Comparison of ENCODE assay signal across 9 mouse cellular contexts in the genomic region with DNA sequence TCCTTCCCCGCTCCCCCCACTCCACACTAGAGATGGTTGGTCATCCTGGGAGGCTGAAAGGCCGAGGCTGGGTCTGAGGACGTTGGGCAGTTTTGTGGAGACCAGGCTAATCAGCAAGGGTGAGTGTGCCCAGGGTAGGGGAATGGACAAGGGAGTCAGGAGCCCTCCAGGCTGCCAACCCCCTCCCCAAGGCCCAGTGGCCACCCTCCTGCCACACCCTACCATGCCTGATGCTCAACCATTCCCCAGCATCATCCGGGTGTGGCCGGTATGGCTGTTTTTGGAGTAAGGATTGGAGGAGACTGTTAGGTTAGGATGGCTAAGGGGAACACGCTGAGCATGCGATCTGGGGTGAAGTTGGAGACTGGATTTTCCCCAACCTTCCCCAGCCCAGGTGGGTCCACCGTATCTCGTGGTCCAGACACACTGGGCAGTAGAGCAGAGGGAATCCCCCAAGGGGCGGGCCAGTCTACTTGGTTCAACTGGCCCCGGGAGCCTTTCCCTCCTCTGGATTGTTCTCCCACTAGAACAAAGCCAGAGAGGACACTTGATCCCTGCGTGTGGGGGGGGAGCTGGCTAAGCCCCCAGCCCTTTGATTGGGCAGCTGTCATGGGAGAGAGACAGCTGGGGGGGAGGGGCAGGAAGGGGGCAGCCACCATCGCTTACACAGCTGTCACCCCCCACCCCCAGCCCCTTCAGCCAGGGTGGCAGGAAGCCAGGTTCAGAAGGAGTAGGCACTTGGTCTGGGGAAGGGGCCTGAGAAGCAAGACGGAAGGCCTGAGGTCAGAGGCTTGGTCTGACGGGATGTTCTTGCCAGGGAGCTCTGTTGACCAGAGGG. TPM values are rescaled to one million over a fixed set of nuclear protein-coding genes. Genes with fewer than 3 reads are reported as not detected.
DNase-seq lines count a peak whose midpoint lies in the region; ATAC-seq lines count a peak whose summit lies in the region.
"Had no signal": no experiment of that assay in that cellular context is flagged by ENCODE, and none has a peak within 500 bp of the region (broad histone marks: within the 10 kb centered on the region; RNA-seq: fewer than 3 reads in every experiment).

No protein-coding gene starts in this region.

- 61% methylated on average over 15 of the region's 15 CpGs for WGBS in liver, embryonic 12.5 days (ENCODE audit: insufficient replicate concordance)
- 32% methylated on average over 15 of the region's 15 CpGs for WGBS in embryonic facial prominence, embryonic 12.5 days
- 25% methylated on average over 15 of the region's 15 CpGs for WGBS in hindbrain, embryonic 16.5 days
- 30% methylated on average over 15 of the region's 15 CpGs for WGBS in neural tube, embryonic 15.5 days

- DNase-seq in liver, result peak; percentile 41
- DNase-seq in right cerebral cortex, adult 18-20 months, result no peak
- DNase-seq in lung, postnatal 4 days, result no peak
- DNase-seq: liver, embryonic 13.5 days had no signal

- H3K27ac ChIP-seq in liver, embryonic 12.5 days, result no peak overlapping the region
- H3K27ac ChIP-seq in embryonic facial prominence, embryonic 12.5 days, result peak overlapping the region; percentile 96
- peak overlapping the region; percentile 62 for H3K27ac ChIP-seq in hindbrain, embryonic 16.5 days (ENCODE audit: low read depth, low read length)
- peak overlapping the region; percentile 90 for H3K27ac ChIP-seq in neural tube, embryonic 15.5 days (replicated peaks)
- H3K27ac ChIP-seq: liver, embryonic 13.5 days had no signal

- H3K27me3 ChIP-seq in liver, embryonic 12.5 days (replicated peaks), result peaks cover 37% of the 10 kb centered on the region
- no peaks in the 10 kb centered on the region for H3K27me3 ChIP-seq in embryonic facial prominence, embryonic 12.5 days
- H3K27me3 ChIP-seq in hindbrain, embryonic 16.5 days (replicated peaks; ENCODE audit: control insufficient read depth, insufficient read depth, low read length), result no peaks in the 10 kb centered on the region
- H3K27me3 ChIP-seq in neural tube, embryonic 15.5 days (replicated peaks), result no peaks in the 10 kb centered on the region

- no peak overlapping the region; the same call in 1 of the 2 replicates for H3K4me2 ChIP-seq in liver, embryonic 12.5 days
- peak overlapping the region; percentile 98 for H3K4me2 ChIP-seq in embryonic facial prominence, embryonic 12.5 days (replicated peaks)
- peak overlapping the region; percentile 62 for H3K4me2 ChIP-seq in hindbrain, embryonic 16.5 days (ENCODE audit: low read length)
- H3K4me2 ChIP-seq in neural tube, embryonic 15.5 days, result peak overlapping the region; percentile 87

- peaks cover 15% of the 10 kb centered on the region for H3K36me3 ChIP-seq in liver, embryonic 12.5 days
- H3K36me3 ChIP-seq in embryonic facial prominence, embryonic 12.5 days, result peaks cover 22% of the 10 kb centered on the region
- peaks cover 7% of the 10 kb centered on the region; the same call in 1 of the 2 replicates for H3K36me3 ChIP-seq in hindbrain, embryonic 16.5 days (ENCODE audit: control insufficient read depth, insufficient read depth, low read length)
- peaks cover 12% of the 10 kb centered on the region for H3K36me3 ChIP-seq in neural tube, embryonic 15.5 days

- peaks cover 57% of the 10 kb centered on the region for H3K4me1 ChIP-seq in liver, embryonic 12.5 days
- peaks cover 67% of the 10 kb centered on the region for H3K4me1 ChIP-seq in embryonic facial prominence, embryonic 12.5 days
- H3K4me1 ChIP-seq in hindbrain, embryonic 16.5 days (ENCODE audit: control insufficient read depth, insufficient read depth, low read depth, low read length), result peaks cover 50% of the 10 kb centered on the region
- H3K4me1 ChIP-seq in neural tube, embryonic 15.5 days, result peaks cover 67% of the 10 kb centered on the region

- no peak overlapping the region for H3K4me3 ChIP-seq in liver, embryonic 12.5 days
- peak overlapping the region; percentile 80 for H3K4me3 ChIP-seq in embryonic facial prominence, embryonic 12.5 days
- peak overlapping the region; percentile 73 for H3K4me3 ChIP-seq in hindbrain, embryonic 16.5 days (ENCODE audit: low read length)
- H3K4me3 ChIP-seq in neural tube, embryonic 15.5 days (replicated peaks), result peak overlapping the region; percentile 64
- H3K4me3 ChIP-seq: liver, embryonic 13.5 days had no signal

- no peak overlapping the region for H3K9ac ChIP-seq in liver, embryonic 12.5 days
- H3K9ac ChIP-seq in embryonic facial prominence, embryonic 12.5 days, result peak overlapping the region; percentile 86
- H3K9ac ChIP-seq in hindbrain, embryonic 16.5 days (ENCODE audit: low read depth, low read length), result peak overlapping the region; percentile 93
- peak overlapping the region; percentile 73 for H3K9ac ChIP-seq in neural tube, embryonic 15.5 days (replicated peaks)
- H3K9ac ChIP-seq: liver, embryonic 13.5 days had no signal

- no peak for ATAC-seq in liver, embryonic 12.5 days
- 0 out of 2 replicates have a peak, but pooled peaks have one; percentile 2 for ATAC-seq in embryonic facial prominence, embryonic 12.5 days (ENCODE audit: insufficient number of reproducible peaks, insufficient read depth, low FRiP score, low TSS enrichment)
- no peak for ATAC-seq in hindbrain, embryonic 16.5 days
- no peak for ATAC-seq in neural tube, embryonic 15.5 days (ENCODE audit: low FRiP score)
- no peak for ATAC-seq in erythroid progenitor cell, adult 5-6 weeks (replicated peaks; ENCODE audit: low FRiP score, poor library complexity, severe bottlenecking)

- H3K9me3 ChIP-seq in liver, embryonic 12.5 days (replicated peaks), result no peaks in the 10 kb centered on the region
- H3K9me3 ChIP-seq in embryonic facial prominence, embryonic 12.5 days, result no peaks in the 10 kb centered on the region
- no peaks in the 10 kb centered on the region for H3K9me3 ChIP-seq in hindbrain, embryonic 16.5 days (ENCODE audit: control insufficient read depth, low read length)
- no peaks in the 10 kb centered on the region for H3K9me3 ChIP-seq in neural tube, embryonic 15.5 days (replicated peaks)
- H3K9me3 ChIP-seq: liver, embryonic 13.5 days had no signal

RNA-seq across cellular contexts. Expression of a gene that starts 3.5 kb away (rescaled TPM):
- 27.3 and 30.9 TPM in 2 replicates for polyA plus RNA-seq in liver, embryonic 12.5 days (2016; fragmentation: Nextera tagmentation; extraction: Ambion mirVana)
- 213 and 222 TPM in 2 replicates for polyA plus RNA-seq in embryonic facial prominence, embryonic 12.5 days (2016; fragmentation: Nextera tagmentation; extraction: Ambion mirVana)
- polyA plus RNA-seq in hindbrain, embryonic 16.5 days (2015; fragmentation: Nextera tagmentation; extraction: Ambion mirVana), result 228 and 235 TPM in 2 replicates
- polyA plus RNA-seq in neural tube, embryonic 15.5 days (2015; fragmentation: Nextera tagmentation; extraction: Ambion mirVana), result 185 and 222 TPM in 2 replicates
- 9.2 TPM in 1 of 2 replicates, not detected in the other for total RNA-seq in erythroid progenitor cell, adult 5-6 weeks (2015; ENCODE audit: low replicate concordance)
- not detected in 2 replicates for total RNA-seq in erythroid progenitor cell, adult 5-6 weeks (2017; ENCODE audit: low replicate concordance)

RNA-seq across cellular contexts. Expression of a gene that starts 9.1 kb away (rescaled TPM):
- polyA plus RNA-seq in liver, embryonic 12.5 days (2016; fragmentation: Nextera tagmentation; extraction: Ambion mirVana), result 29.1 and 31.6 TPM in 2 replicates
- polyA plus RNA-seq in embryonic facial prominence, embryonic 12.5 days (2016; fragmentation: Nextera tagmentation; extraction: Ambion mirVana), result 58.5 and 61.3 TPM in 2 replicates
- 83.8 and 87.8 TPM in 2 replicates for polyA plus RNA-seq in hindbrain, embryonic 16.5 days (2015; fragmentation: Nextera tagmentation; extraction: Ambion mirVana)
- polyA plus RNA-seq in neural tube, embryonic 15.5 days (2015; fragmentation: Nextera tagmentation; extraction: Ambion mirVana), result 73.2 and 77.0 TPM in 2 replicates
- total RNA-seq in erythroid progenitor cell, adult 5-6 weeks (2015; ENCODE audit: low replicate concordance), result 3.2 and 3.4 TPM in 2 replicates
- 0.77 and 2.0 TPM in 2 replicates for total RNA-seq in erythroid progenitor cell, adult 5-6 weeks (2017; ENCODE audit: low replicate concordance)

RNA-seq across cellular contexts. Expression of a gene that starts 9.2 kb away (rescaled TPM):
- polyA plus RNA-seq in liver, embryonic 12.5 days (2016; fragmentation: Nextera tagmentation; extraction: Ambion mirVana), result 0.10 and 0.19 TPM in 2 replicates
- polyA plus RNA-seq in embryonic facial prominence, embryonic 12.5 days (2016; fragmentation: Nextera tagmentation; extraction: Ambion mirVana), result 0.62 and 0.70 TPM in 2 replicates
- 1.3 and 1.4 TPM in 2 replicates for polyA plus RNA-seq in hindbrain, embryonic 16.5 days (2015; fragmentation: Nextera tagmentation; extraction: Ambion mirVana)
- 1.1 and 1.4 TPM in 2 replicates for polyA plus RNA-seq in neural tube, embryonic 15.5 days (2015; fragmentation: Nextera tagmentation; extraction: Ambion mirVana)
- not detected in 2 replicates for total RNA-seq in erythroid progenitor cell, adult 5-6 weeks (2015; ENCODE audit: low replicate concordance)
- not detected in 2 replicates for total RNA-seq in erythroid progenitor cell, adult 5-6 weeks (2017; ENCODE audit: low replicate concordance)
- polyA plus RNA-seq: liver, embryonic 13.5 days had no signal

RNA-seq across cellular contexts. Expression of a gene that starts 9.3 kb away (rescaled TPM):
- 14.5 and 15.2 TPM in 2 replicates for polyA plus RNA-seq in liver, embryonic 12.5 days (2016; fragmentation: Nextera tagmentation; extraction: Ambion mirVana)
- 12.5 and 14.0 TPM in 2 replicates for polyA plus RNA-seq in embryonic facial prominence, embryonic 12.5 days (2016; fragmentation: Nextera tagmentation; extraction: Ambion mirVana)
- 12.1 and 13.2 TPM in 2 replicates for polyA plus RNA-seq in hindbrain, embryonic 16.5 days (2015; fragmentation: Nextera tagmentation; extraction: Ambion mirVana)
- polyA plus RNA-seq in neural tube, embryonic 15.5 days (2015; fragmentation: Nextera tagmentation; extraction: Ambion mirVana), result 10.0 and 13.6 TPM in 2 replicates
- total RNA-seq in erythroid progenitor cell, adult 5-6 weeks (2015; ENCODE audit: low replicate concordance), result 1.3 TPM in 1 of 2 replicates, not detected in the other
- 0.91 TPM in 1 of 2 replicates, not detected in the other for total RNA-seq in erythroid progenitor cell, adult 5-6 weeks (2017; ENCODE audit: low replicate concordance)

RNA-seq across cellular contexts. Expression of a gene that starts 18.4 kb away (rescaled TPM):
- 34.0 and 35.2 TPM in 2 replicates for polyA plus RNA-seq in liver, embryonic 12.5 days (2016; fragmentation: Nextera tagmentation; extraction: Ambion mirVana)
- polyA plus RNA-seq in embryonic facial prominence, embryonic 12.5 days (2016; fragmentation: Nextera tagmentation; extraction: Ambion mirVana), result 49.0 and 49.1 TPM in 2 replicates
- polyA plus RNA-seq in hindbrain, embryonic 16.5 days (2015; fragmentation: Nextera tagmentation; extraction: Ambion mirVana), result 26.2 and 26.6 TPM in 2 replicates
- polyA plus RNA-seq in neural tube, embryonic 15.5 days (2015; fragmentation: Nextera tagmentation; extraction: Ambion mirVana), result 20.5 and 24.9 TPM in 2 replicates
- total RNA-seq in erythroid progenitor cell, adult 5-6 weeks (2015; ENCODE audit: low replicate concordance), result 2.9 TPM in 1 of 2 replicates, not detected in the other
- 0.30 and 0.39 TPM in 2 replicates for total RNA-seq in erythroid progenitor cell, adult 5-6 weeks (2017; ENCODE audit: low replicate concordance)
